Mouse (Mus musculus) frontal cortex, adult (tissue): ENCODE data around the gene Otx2.

Experiments used
- ATAC-seq: cut with Nextera tagmentation; 2 replicates; pipeline ENCODE4 v1.9.2; 2017; ENCODE audit warnings: mild to moderate bottlenecking, moderate library complexity, mixed read lengths; ENCODE audit not compliant: low TSS enrichment

Otx2 gene

GRCm38 (mm10) chr14:48669541-48670257 lies 3.9 kb downstream of the Otx2 start:
- ATAC-seq: no peak

DNA sequence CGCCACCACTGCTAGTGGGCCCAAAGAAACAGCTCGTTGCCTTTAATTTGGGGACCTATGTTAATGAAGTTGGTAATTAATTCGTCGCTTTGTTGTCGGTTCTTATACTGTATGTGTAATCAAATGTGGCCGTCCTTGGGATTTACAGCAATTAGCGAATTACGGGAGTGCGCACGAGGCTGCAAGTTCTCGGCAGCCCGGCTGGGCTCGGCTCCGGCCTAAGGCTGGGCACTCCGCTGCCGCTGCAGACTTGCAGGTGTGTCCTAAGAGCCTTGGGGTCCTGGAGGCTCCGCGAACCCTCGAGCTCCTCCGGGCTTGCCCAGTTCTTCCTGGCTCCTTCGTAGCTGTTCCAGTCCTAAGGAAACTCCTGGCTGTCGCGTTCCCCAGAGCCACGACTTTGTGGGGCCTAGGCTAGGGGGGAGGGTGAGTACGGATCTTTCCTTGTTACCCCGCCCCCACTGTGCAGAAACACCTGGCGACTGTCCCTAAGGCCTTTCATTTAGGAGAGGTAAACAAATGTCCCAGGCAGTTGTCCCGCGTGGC lies 4.8 kb downstream of the Otx2 start:
- ATAC-seq: no peak

DNA sequence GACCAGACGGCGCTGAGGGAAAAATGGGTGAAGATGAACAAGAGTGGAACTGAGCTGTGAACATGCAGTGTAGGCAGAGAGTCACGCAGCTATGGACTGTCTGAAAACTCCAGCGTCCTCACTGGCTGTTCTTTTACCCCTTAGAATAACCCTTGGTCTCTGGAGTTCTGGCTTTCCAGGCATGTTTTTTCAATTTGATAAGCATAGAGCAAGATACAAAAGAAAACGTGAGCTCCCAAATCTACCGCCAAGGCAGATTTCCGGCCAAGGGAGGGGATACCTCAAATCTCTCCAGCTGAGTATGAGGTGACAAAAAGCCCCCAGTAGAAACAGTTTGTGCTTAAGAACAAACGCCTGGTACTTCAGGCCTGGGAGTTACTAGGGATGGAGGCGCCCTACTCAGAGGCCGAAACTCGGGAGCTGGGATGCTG lies 5.6 kb downstream of the Otx2 start:
- no peak for ATAC-seq

DNA sequence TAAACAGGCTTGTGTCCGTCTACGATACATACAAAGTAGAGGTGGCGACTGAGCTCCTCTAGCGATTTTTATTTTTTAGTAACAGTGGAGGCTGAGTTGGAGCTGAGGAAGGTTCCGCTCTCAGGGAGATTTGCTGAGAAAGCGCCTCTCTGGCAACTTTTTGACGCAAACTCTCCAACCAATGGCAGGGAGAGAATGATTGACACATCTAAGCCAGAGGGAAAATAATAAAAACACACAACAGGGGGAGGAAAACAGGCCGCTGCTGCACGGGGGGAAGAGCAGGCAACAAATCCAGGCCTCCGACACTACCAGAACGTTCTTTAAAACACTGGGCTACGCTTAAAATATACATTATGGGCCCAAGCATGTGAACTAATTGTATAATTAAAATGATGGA lies 6.2 kb downstream of the Otx2 start:
- no peak for ATAC-seq

DNA sequence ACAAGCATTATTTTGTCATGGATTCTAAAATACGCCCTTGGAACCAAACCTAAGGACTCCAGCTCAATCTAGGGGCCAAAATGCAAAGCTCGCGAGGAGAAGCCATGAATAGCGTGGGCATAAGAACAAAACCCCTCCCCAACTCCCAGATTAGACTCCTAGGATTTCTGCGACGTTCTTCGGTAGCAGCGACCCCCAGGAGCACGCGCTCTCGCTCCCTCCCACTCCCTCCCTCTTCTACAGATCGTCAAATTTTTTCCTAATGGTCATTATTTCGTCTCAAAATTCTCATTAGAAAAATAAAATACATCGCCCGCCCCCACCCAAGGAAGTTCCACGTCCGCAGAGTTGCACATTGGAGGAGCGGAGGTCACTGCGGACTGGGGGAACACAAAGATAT lies 6.8 kb downstream of the Otx2 start:
- no peak for ATAC-seq

DNA sequence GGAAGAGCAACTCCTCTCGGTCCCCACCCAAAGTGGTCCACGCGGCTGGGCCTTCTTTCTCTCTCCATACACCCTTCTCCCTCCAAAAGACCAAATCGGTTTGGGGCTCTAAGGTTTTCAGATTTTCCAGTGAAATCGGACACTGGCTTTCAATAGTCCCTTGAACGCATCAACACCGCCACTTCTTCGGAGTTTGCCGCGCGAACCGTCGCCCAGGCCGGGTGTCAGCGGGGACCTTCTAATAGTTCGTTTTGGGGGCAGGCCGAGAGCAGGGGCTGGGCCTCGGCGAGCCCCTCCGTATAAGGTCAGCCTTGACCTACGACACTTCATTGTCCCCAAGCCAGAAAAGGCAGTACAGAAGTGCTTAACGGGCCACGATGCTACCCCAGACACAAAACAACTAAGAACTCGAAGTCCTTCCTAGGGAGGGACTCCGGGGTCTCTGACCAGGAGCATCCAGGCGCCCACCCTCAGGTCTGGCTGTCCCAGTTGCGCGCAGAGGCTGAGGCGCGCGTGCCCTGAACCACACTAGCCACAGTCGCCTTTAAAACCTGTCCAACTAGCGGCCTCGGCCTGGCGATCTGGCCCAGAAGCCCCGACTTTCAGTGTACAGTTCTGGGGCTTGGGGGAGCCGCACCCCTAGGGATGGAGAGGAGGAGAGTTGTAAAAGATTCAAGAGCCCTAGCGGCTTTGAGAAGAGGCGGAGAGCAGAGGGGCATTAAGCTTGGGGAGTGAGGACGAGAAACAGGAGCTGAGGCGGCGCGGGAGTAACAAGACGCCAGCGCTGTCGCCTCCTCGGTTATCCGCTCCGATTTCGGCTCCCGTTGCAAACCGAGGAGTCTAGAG lies 7.6 kb downstream of the Otx2 start:
- no peak for ATAC-seq

- no peak for ATAC-seq
Measured at GRCm38 (mm10) chr14:48664841-48665815, 8.5 kb downstream of the Otx2 start.

DNA sequence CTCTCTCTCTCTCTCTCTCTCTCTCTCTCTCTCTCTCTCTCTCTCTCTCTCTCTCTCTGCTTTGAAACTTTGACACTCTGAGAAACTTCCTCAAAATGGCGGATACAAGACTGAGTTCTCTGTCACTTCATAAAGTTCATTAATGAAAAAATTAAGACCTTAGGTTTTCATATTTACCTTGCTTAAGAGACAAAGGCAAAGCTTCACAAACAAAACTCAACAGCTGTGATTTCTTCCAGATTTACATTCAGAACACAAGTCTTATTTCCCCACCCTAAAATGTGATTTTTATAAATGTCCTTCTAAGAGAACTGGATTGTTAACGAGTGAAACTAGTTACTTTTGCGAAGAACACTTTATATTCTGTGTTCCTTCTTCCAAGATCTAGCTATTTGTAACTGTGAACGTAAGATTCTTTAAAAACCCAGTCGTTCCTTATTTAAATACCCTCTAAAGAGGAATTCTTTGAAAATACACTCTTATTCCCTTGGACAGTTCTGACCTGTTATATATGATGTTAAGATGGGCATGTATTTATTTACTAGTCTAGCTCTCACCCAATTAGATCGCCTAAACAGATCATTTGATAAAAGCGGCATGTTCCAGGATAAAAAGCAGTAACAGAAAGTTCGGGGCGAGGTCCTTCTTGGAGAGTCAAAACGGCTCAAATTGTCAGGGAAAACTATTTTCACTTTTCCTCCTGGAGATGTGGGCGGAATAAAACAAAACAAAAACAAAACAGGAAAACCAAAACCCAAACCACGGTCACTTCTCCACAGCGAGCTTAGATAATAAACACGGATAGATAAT lies 9.4 kb downstream of the Otx2 start:
- ATAC-seq: no peak

- ATAC-seq: no peak
Measured at GRCm38 (mm10) chr14:48663531-48663930, 10.1 kb downstream of the Otx2 start.

- ATAC-seq: no peak
Measured at GRCm38 (mm10) chr14:48662568-48663236, 10.9 kb downstream of the Otx2 start.

- ATAC-seq: no peak
Measured at GRCm38 (mm10) chr14:48661646-48662567, 11.7 kb downstream of the Otx2 start.

- ATAC-seq: no peak
Measured at GRCm38 (mm10) chr14:48661151-48661550, 12.5 kb downstream of the Otx2 start.

GRCm38 (mm10) chr14:48660593-48660992 lies 13.0 kb downstream of the Otx2 start:
- no peak for ATAC-seq

GRCm38 (mm10) chr14:48659661-48660060 lies 14.0 kb downstream of the Otx2 start:
- ATAC-seq: no peak

DNA sequence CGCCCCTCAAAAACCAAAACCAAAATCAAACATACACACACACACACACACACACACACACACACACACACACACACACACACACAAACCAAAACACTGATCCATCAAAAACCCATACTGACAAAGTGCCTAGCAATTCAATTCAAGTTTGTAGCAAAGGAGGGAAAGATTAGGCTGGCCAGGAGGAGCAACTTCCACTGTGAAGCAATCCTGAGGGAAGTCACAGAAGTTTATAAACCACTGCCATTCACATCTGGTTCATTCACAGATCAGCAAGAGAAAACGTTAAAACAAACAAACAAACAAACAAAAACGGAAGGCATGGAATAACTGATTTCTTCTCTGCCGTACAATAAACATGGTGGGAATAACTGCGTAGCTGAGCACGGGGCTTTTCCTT lies 16.4 kb downstream of the Otx2 start:
- ATAC-seq: no peak

- ATAC-seq: no peak
Measured at GRCm38 (mm10) chr14:48656711-48657110, 16.9 kb downstream of the Otx2 start.

- ATAC-seq: no peak
Measured at GRCm38 (mm10) chr14:48655792-48656550, 17.6 kb downstream of the Otx2 start.

- ATAC-seq: no peak
Measured at GRCm38 (mm10) chr14:48655073-48655791, 18.4 kb downstream of the Otx2 start.
